Mouse (Mus musculus): ENCODE results near the gene Srpk2. TPM values are rescaled to one million over a fixed set of nuclear protein-coding genes. Genes with fewer than 3 reads are reported as not detected.

The Srpk2 gene
- polyA plus RNA-seq, 1 experiment, result 0.02 TPM

GRCm38 (mm10) chr5:23586531-23587453 lies 97.6 kb downstream of the Srpk2 start:
- H3K4me3 ChIP-seq (replicated peaks), result no peak overlapping the region
- no peaks in the 10 kb centered on the region for H3K27me3 ChIP-seq (ENCODE audit: control insufficient read depth)
- TF ChIP-seq GATA1 (IDR thresholded peaks at IDR 0.05; ENCODE audit: low read length), result no peak
- no peaks in the 10 kb centered on the region for H3K4me1 ChIP-seq (ENCODE audit: control insufficient read depth)
- no peaks in the 10 kb centered on the region for H3K9me3 ChIP-seq (ENCODE audit: control insufficient read depth, low read length)
- H3K36me3 ChIP-seq (ENCODE audit: control insufficient read depth), result no peaks in the 10 kb centered on the region

- Histone ChIP-seq H3K36me3 (ENCODE audit: control insufficient read depth) (no peaks in the 10 kb centered on the region), H3K9me3 (ENCODE audit: control insufficient read depth, low read length) (no peaks in the 10 kb centered on the region), H3K4me1 (ENCODE audit: control insufficient read depth) (peaks cover 7% of the 10 kb centered on the region), H3K4me3 (replicated peaks) (no peak overlapping the region), H3K27me3 (ENCODE audit: control insufficient read depth) (no peaks in the 10 kb centered on the region)
- TF ChIP-seq TAL1 (IDR thresholded peaks at IDR 0.05; ENCODE audit: low read length) (no peak), GATA1 (IDR thresholded peaks at IDR 0.05; ENCODE audit: low read length) (no peak)
Observed at GRCm38 (mm10) chr5:23581484-23582060, 102.8 kb downstream of the Srpk2 start.

DNA sequence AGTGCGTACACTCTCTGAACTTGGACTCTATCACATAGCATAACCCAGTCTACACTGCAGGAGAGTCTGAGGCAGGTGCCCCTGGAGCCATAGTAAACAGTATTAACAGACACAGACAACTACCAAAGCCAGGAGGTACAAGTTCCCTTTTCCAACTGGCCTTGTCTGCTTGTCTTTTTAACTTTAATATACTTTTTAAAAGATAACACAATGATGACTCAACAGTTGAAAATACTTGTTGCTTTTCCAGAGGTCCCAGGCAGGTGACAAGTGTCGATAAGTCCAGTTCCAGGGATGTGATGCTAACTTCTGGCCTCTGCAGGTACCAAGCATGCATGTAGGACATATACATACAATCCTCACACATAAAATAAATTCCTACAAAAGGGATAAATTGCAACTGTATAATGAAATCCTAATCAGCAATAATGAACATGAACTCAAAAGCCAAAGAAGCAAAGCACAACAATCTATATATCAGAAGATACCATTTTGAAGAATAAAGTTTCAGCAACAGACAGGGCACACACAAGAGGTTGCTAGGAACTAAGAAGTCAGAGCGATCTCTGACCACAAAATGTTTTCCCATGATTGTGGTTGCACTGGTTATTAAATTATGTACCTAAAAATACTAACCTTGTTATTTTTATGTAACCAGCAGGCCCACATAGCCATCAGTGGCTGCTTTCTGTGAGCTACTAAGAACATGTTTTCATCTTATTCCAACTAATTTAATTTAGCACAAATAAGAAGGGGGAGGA lies 105.1 kb downstream of the Srpk2 start:
- H3K4me1 ChIP-seq (ENCODE audit: control insufficient read depth), result peaks cover 7% of the 10 kb centered on the region
- no peaks in the 10 kb centered on the region for H3K9me3 ChIP-seq (ENCODE audit: control insufficient read depth, low read length)
- H3K4me3 ChIP-seq (replicated peaks), result no peak overlapping the region
- H3K36me3 ChIP-seq (ENCODE audit: control insufficient read depth), result no peaks in the 10 kb centered on the region
- no peak for TF ChIP-seq GATA1 (IDR thresholded peaks at IDR 0.05; ENCODE audit: low read length)
- no peak for TF ChIP-seq TAL1 (IDR thresholded peaks at IDR 0.05; ENCODE audit: low read length)
- no peaks in the 10 kb centered on the region for H3K27me3 ChIP-seq (ENCODE audit: control insufficient read depth)

- H3K4me1 ChIP-seq (ENCODE audit: control insufficient read depth), result peaks cover 7% of the 10 kb centered on the region
- no peak for TF ChIP-seq TAL1 (IDR thresholded peaks at IDR 0.05; ENCODE audit: low read length)
- no peak for TF ChIP-seq GATA1 (IDR thresholded peaks at IDR 0.05; ENCODE audit: low read length)
- no peaks in the 10 kb centered on the region for H3K36me3 ChIP-seq (ENCODE audit: control insufficient read depth)
- H3K27me3 ChIP-seq (ENCODE audit: control insufficient read depth), result no peaks in the 10 kb centered on the region
- H3K9me3 ChIP-seq (ENCODE audit: control insufficient read depth, low read length), result no peaks in the 10 kb centered on the region
- no peak overlapping the region for H3K4me3 ChIP-seq (replicated peaks)
Observed at GRCm38 (mm10) chr5:23578322-23578957, 106.0 kb downstream of the Srpk2 start.

GRCm38 (mm10) chr5:23577847-23578246 lies 106.6 kb downstream of the Srpk2 start:
- Histone ChIP-seq H3K4me1 (ENCODE audit: control insufficient read depth) (peaks cover 7% of the 10 kb centered on the region), H3K27me3 (ENCODE audit: control insufficient read depth) (no peaks in the 10 kb centered on the region), H3K36me3 (ENCODE audit: control insufficient read depth) (no peaks in the 10 kb centered on the region), H3K9me3 (ENCODE audit: control insufficient read depth, low read length) (no peaks in the 10 kb centered on the region), H3K4me3 (replicated peaks) (no peak overlapping the region)
- TF ChIP-seq TAL1 (IDR thresholded peaks at IDR 0.05; ENCODE audit: low read length) (no peak), GATA1 (IDR thresholded peaks at IDR 0.05; ENCODE audit: low read length) (no peak)

DNA sequence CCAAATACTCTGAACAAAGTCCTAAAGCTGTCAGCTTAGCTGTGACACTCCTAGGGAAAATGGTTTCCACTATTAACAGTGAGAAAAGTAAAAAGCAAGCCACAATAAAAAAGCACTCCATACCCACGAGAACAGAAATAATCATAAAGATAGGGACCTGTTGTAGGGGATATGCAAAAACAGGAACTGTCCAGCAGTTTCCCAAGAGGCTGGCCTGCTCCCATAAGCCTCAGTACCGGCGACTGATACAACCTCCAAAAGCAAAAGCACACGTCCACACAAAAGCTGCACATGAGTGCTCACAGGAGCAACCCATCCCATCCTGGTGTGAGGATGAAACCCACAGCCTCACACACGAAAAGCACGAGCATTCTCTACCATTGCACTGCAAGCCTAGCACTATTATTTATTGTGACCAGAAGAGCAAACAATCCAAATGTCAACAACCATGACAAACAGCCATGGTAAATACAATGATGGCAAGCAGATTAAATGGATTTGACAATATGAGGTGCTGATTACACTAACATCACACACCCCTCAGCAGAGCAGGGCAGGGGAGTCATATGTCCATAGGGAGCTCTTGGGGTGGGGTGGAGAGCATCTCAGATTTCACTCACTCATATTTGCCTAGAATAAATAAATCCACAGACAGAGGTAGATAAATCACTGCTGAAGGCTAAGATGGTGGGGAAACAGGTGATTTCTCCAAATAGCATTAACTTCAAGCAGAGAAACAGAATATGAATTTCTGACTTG lies 107.9 kb downstream of the Srpk2 start:
- no peaks in the 10 kb centered on the region for H3K9me3 ChIP-seq (ENCODE audit: control insufficient read depth, low read length)
- peaks cover 7% of the 10 kb centered on the region for H3K4me1 ChIP-seq (ENCODE audit: control insufficient read depth)
- H3K27me3 ChIP-seq (ENCODE audit: control insufficient read depth), result no peaks in the 10 kb centered on the region
- no peaks in the 10 kb centered on the region for H3K36me3 ChIP-seq (ENCODE audit: control insufficient read depth)
- no peak for TF ChIP-seq GATA1 (IDR thresholded peaks at IDR 0.05; ENCODE audit: low read length)
- no peak for TF ChIP-seq TAL1 (IDR thresholded peaks at IDR 0.05; ENCODE audit: low read length)
- no peak overlapping the region for H3K4me3 ChIP-seq (replicated peaks)

- H3K4me1 ChIP-seq (ENCODE audit: control insufficient read depth), result peaks cover 6% of the 10 kb centered on the region
Observed at GRCm38 (mm10) chr5:23573942-23574341, 110.5 kb downstream of the Srpk2 start.

DNA sequence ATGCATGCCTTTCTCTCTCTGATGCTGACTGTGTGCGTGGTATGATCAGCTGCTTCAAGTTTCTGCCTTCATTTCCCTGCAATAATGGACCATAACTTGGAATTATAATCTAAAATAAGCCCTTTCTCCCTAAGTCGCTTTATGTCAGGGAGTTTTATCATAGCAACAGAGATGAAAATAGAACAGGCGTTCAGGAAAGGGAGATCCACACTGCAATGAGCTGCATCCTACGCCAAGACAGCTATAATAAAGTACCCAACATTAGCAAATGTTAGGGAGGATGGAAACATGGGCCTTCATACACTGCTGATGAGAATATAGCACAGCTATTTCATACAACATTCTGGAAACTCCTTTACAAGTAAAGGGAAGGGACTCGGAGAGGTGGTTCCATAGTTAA lies 116.2 kb downstream of the Srpk2 start:
- H3K4me1 ChIP-seq (ENCODE audit: control insufficient read depth), result no peaks in the 10 kb centered on the region
- H3K9me3 ChIP-seq (ENCODE audit: control insufficient read depth, low read length), result no peaks in the 10 kb centered on the region
- no peaks in the 10 kb centered on the region for H3K36me3 ChIP-seq (ENCODE audit: control insufficient read depth)
- no peak overlapping the region for H3K4me3 ChIP-seq (replicated peaks)
- TF ChIP-seq GATA1 (IDR thresholded peaks at IDR 0.05; ENCODE audit: low read length), result no peak
- no peak for TF ChIP-seq TAL1 (IDR thresholded peaks at IDR 0.05; ENCODE audit: low read length)
- no peaks in the 10 kb centered on the region for H3K27me3 ChIP-seq (ENCODE audit: control insufficient read depth)

More at GRCm38 (mm10) chr5:23573942-23574341, 110.5 kb downstream of the Srpk2 start:
- TF ChIP-seq TAL1 (IDR thresholded peaks at IDR 0.05; ENCODE audit: low read length) (no peak), GATA1 (IDR thresholded peaks at IDR 0.05; ENCODE audit: low read length) (no peak)
- Histone ChIP-seq H3K36me3 (ENCODE audit: control insufficient read depth) (no peaks in the 10 kb centered on the region), H3K4me3 (replicated peaks) (no peak overlapping the region), H3K9me3 (ENCODE audit: control insufficient read depth, low read length) (no peaks in the 10 kb centered on the region), H3K27me3 (ENCODE audit: control insufficient read depth) (no peaks in the 10 kb centered on the region)
